8 mouse cellular contexts compared by ENCODE assay signal in genomic region chr7:35118841-35119413, GRCm38 (mm10). TPM values are rescaled to one million over a fixed set of nuclear protein-coding genes. Genes with fewer than 3 reads are reported as not detected.
DNase-seq lines count a peak whose midpoint lies in the region; ATAC-seq and TF ChIP-seq lines count a peak whose summit lies in the region.

Cebpa (plus strand) TSS chr7:35119293.

- WGBS in hindbrain, postnatal 0 days: under 1% methylated on average over 50 of the region's 50 CpGs
- under 1% methylated on average over 50 of the region's 50 CpGs for WGBS in macrophage (ENCODE audit: missing documents)

- H3K9me3 ChIP-seq in hindbrain, postnatal 0 days (ENCODE audit: low read length): no peaks in the 10 kb centered on the region

- H3K36me3 ChIP-seq in hindbrain, postnatal 0 days (ENCODE audit: insufficient read depth, low read length): no peaks in the 10 kb centered on the region
- H3K36me3 ChIP-seq in macrophage (ENCODE audit: inconsistent target): no peaks in the 10 kb centered on the region

- H3K4me1 ChIP-seq in hindbrain, postnatal 0 days (ENCODE audit: insufficient read depth, low read length): 0 out of 2 replicates have a peak, but pooled peaks cover 16% of the 10 kb centered on the region

- TF ChIP-seq CTCF in hindbrain, postnatal 0 days (IDR thresholded peaks at IDR 0.05; ENCODE audit: low read depth): peak; percentile 82
- peak; percentile 80 for TF ChIP-seq CTCF in left cerebral cortex, adult 2 months (IDR thresholded peaks at IDR 0.05)

- peaks cover 29% of the 10 kb centered on the region for H3K79me2 ChIP-seq in macrophage (ENCODE audit: inconsistent target)

- intact Hi-C loops in left cerebral cortex, adult 2 months (cut with DNase I): loop anchor here (1.0 to 5.0 kb wide), 4 partner anchors 50 to 447 kb away; partner anchors contain the start of gene Cebpg

- H3K27me3 ChIP-seq in hindbrain, postnatal 0 days (ENCODE audit: insufficient read depth, low read length): peaks cover 23% of the 10 kb centered on the region

- peak; percentile 59 for DNase-seq in T-cell, adult 2 months (ENCODE audit: low spot score)
- peak; percentile 84 to 88 for DNase-seq in cerebellum, postnatal 36 days
- DNase-seq in gastrocnemius, adult 8-10 months (ENCODE audit: low spot score in 2 of 2): peak; percentile 87 to 91
- peak; percentile 96 for DNase-seq in hindbrain, postnatal 0 days (ENCODE audit: low spot score)
- peak; percentile 92 for DNase-seq in left cerebral cortex, adult 2 months (ENCODE audit: extremely low spot score in 1 of 2, low spot score in 2 of 2)
- peak; percentile 86 for DNase-seq in retina, postnatal 7 days (ENCODE audit: low read depth, low spot score)
- peak; percentile 96 to 99 for DNase-seq in urinary bladder, adult 18-20 months (ENCODE audit: low spot score in 2 of 2)

- peak; percentile 93 for ATAC-seq in hindbrain, postnatal 0 days

- H3K27ac ChIP-seq in hindbrain, postnatal 0 days: peak within 1 kb of the TSS; percentile 43; the same call in 1 of the 2 replicates
- H3K27ac ChIP-seq in left cerebral cortex, adult 2 months: peak within 1 kb of the TSS; percentile 65
- peak within 1 kb of the TSS; percentile 81 for H3K27ac ChIP-seq in macrophage

- H3K9ac ChIP-seq in hindbrain, postnatal 0 days (replicated peaks; ENCODE audit: low read length): peak within 1 kb of the TSS; percentile 52

- peak within 1 kb of the TSS; percentile 98 for H3K4me2 ChIP-seq in hindbrain, postnatal 0 days (ENCODE audit: low read depth, low read length)

- H3K4me3 ChIP-seq in hindbrain, postnatal 0 days (ENCODE audit: low read length): peak within 1 kb of the TSS; percentile 53
- peak within 1 kb of the TSS; percentile 66 for H3K4me3 ChIP-seq in left cerebral cortex, adult 2 months
- peak within 1 kb of the TSS; percentile 64 for H3K4me3 ChIP-seq in macrophage (ENCODE audit: inconsistent target)

RNA-seq across cellular contexts. Expression of gene Cebpa, which starts in this region (rescaled TPM):
- total RNA-seq in gastrocnemius, adult 8-10 months (2022): 10 to 100 TPM in 1 of 4 experiments, 1 to 10 TPM in 3; 3.0 to 10.9 (median 6.4) TPM
- total RNA-seq in hindbrain, postnatal 0 days (2014; rRNA removed): 8.3 and 9.8 TPM in 2 replicates
- 1.1 TPM in 2 replicates for polyA plus RNA-seq in hindbrain, postnatal 0 days (2015; fragmentation: Nextera tagmentation; extraction: Ambion mirVana)
- 10 to 100 TPM; 10.3 to 11.4 TPM for total RNA-seq in left cerebral cortex, adult 2 months (2021)
- 10 to 100 TPM in 6 of 26 experiments, 1 to 10 TPM in 20; 1.4 to 55.1 (median 3.8) TPM for total RNA-seq in macrophage (2018; cell fraction: chromatin; rRNA removed)
- 100 to 1,000 TPM in 9 of 26 experiments, 10 to 100 TPM in 17; 13.7 to 217 (median 83.3) TPM for total RNA-seq in macrophage (2018; cell fraction: cytosol; rRNA removed)
- 10 to 100 TPM in 24 of 26 experiments, 1 to 10 TPM in 2; 7.7 to 94.0 (median 33.4) TPM for total RNA-seq in macrophage (2018; cell fraction: nucleus; rRNA removed)
- 58.4 to 104 TPM (median 95.9 TPM) in 3 replicates for polyA plus RNA-seq in macrophage (2018)

Comparison
In these comparisons a context has a peak if more than half of its experiments do, and no peak if none do; other contexts are left out.
1. Peak in every context shown above with its lines: DNase-seq, ATAC-seq, H3K4me3 ChIP-seq and H3K27ac ChIP-seq.
2. RNA of gene Cebpa (polyA plus RNA-seq): 58.4 to 104 TPM in macrophage; 1.1 TPM in hindbrain, postnatal 0 days; every median in the first group is over 10 times any median in the second.